Mouse (Mus musculus): Measurements from ENCODE around the gene 1700067P10Rik. TPM values are rescaled to one million over a fixed set of nuclear protein-coding genes. Genes with fewer than 3 reads are reported as not detected.
A peak's percentile ranks its signal among the peaks of the same experiment; 100 is the strongest.

Gene 1700067P10Rik
- not detected in 2 replicates for polyA plus RNA-seq (2015; fragmentation: Nextera tagmentation; extraction: Ambion mirVana)

- peaks cover 2% of the 10 kb centered on the region; the same call in 1 of the 2 replicates for H3K27me3 ChIP-seq (ENCODE audit: control insufficient read depth, insufficient read depth, low read depth, low read length)
- H3K4me1 ChIP-seq (replicated peaks; ENCODE audit: control insufficient read depth, insufficient read depth, low read length) = peaks cover 2% of the 10 kb centered on the region; the same call in 1 of the 2 replicates
- no peak within 1 kb of the TSS for H3K9ac ChIP-seq (ENCODE audit: low read length)
- peaks cover 4% of the 10 kb centered on the region; the same call in 1 of the 2 replicates for H3K9me3 ChIP-seq (ENCODE audit: control insufficient read depth, low read length)
- no peak within 1 kb of the TSS for H3K27ac ChIP-seq (ENCODE audit: low read length)
- H3K36me3 ChIP-seq (ENCODE audit: control insufficient read depth, insufficient read depth, low read length) = no peaks in the 10 kb centered on the region
- ATAC-seq (ENCODE audit: low read depth) = no peak
- no peak within 1 kb of the TSS for H3K4me3 ChIP-seq (ENCODE audit: low read length)
- H3K4me2 ChIP-seq (ENCODE audit: low read depth, low read length) = no peak within 1 kb of the TSS
These were observed at the start of gene 1700067P10Rik for GRCm38 (mm10) chr17:48089019-48089418. Gene 1700067P10Rik (plus strand): TSS chr17:48089319.

- no peaks in the 10 kb centered on the region for H3K9me3 ChIP-seq (ENCODE audit: control insufficient read depth, low read length)
- peak; percentile 73 for ATAC-seq (ENCODE audit: low read depth)
- peaks cover 22% of the 10 kb centered on the region for H3K4me1 ChIP-seq (replicated peaks; ENCODE audit: control insufficient read depth, insufficient read depth, low read length)
- 0 out of 2 replicates have a peak, but pooled peaks cover 2% of the 10 kb centered on the region for H3K27me3 ChIP-seq (ENCODE audit: control insufficient read depth, insufficient read depth, low read depth, low read length)
- H3K36me3 ChIP-seq (ENCODE audit: control insufficient read depth, insufficient read depth, low read length) = no peaks in the 10 kb centered on the region
- peak overlapping the region; percentile 49 for H3K9ac ChIP-seq (ENCODE audit: low read length)
- peak overlapping the region; percentile 92 for H3K27ac ChIP-seq (ENCODE audit: low read length)
- peak overlapping the region; percentile 54 for H3K4me2 ChIP-seq (ENCODE audit: low read depth, low read length)
- 10% methylated on average over 29 of the region's 29 CpGs for WGBS
- H3K4me3 ChIP-seq (ENCODE audit: low read length) = peak overlapping the region; percentile 27
These were observed 47.5 kb upstream of the 1700067P10Rik start for GRCm38 (mm10) chr17:48041351-48042287.

GRCm38 (mm10) chr17:48043154-48043880 lies 45.8 kb upstream of the 1700067P10Rik start:
- Histone ChIP-seq H3K4me2 (ENCODE audit: low read depth, low read length) (no peak overlapping the region), H3K27me3 (ENCODE audit: control insufficient read depth, insufficient read depth, low read depth, low read length) (0 out of 2 replicates have a peak, but pooled peaks cover 2% of the 10 kb centered on the region), H3K36me3 (ENCODE audit: control insufficient read depth, insufficient read depth, low read length) (no peaks in the 10 kb centered on the region), H3K9ac (ENCODE audit: low read length) (no peak overlapping the region), H3K27ac (ENCODE audit: low read length) (no peak overlapping the region), H3K4me3 (ENCODE audit: low read length) (no peak overlapping the region), H3K9me3 (ENCODE audit: control insufficient read depth, low read length) (no peaks in the 10 kb centered on the region), H3K4me1 (replicated peaks; ENCODE audit: control insufficient read depth, insufficient read depth, low read length) (peaks cover 22% of the 10 kb centered on the region)
- WGBS = 70% methylated on average over 5 of the region's 5 CpGs
- ATAC-seq (ENCODE audit: low read depth) = no peak

GRCm38 (mm10) chr17:48045631-48046030 lies 43.5 kb upstream of the 1700067P10Rik start:
- Histone ChIP-seq H3K4me1 (replicated peaks; ENCODE audit: control insufficient read depth, insufficient read depth, low read length) (peaks cover 11% of the 10 kb centered on the region), H3K27ac (ENCODE audit: low read length) (no peak overlapping the region), H3K36me3 (ENCODE audit: control insufficient read depth, insufficient read depth, low read length) (no peaks in the 10 kb centered on the region), H3K9me3 (ENCODE audit: control insufficient read depth, low read length) (no peaks in the 10 kb centered on the region), H3K4me3 (ENCODE audit: low read length) (no peak overlapping the region), H3K27me3 (ENCODE audit: control insufficient read depth, insufficient read depth, low read depth, low read length) (no peaks in the 10 kb centered on the region), H3K4me2 (ENCODE audit: low read depth, low read length) (no peak overlapping the region), H3K9ac (ENCODE audit: low read length) (no peak overlapping the region)
- no peak for ATAC-seq (ENCODE audit: low read depth)
- 34% methylated on average over 4 of the region's 4 CpGs for WGBS

GRCm38 (mm10) chr17:48051638-48052337 lies 37.3 kb upstream of the 1700067P10Rik start:
- no peak overlapping the region for H3K9ac ChIP-seq (ENCODE audit: low read length)
- H3K4me1 ChIP-seq (replicated peaks; ENCODE audit: control insufficient read depth, insufficient read depth, low read length) = peaks cover 4% of the 10 kb centered on the region; the same call in 1 of the 2 replicates
- no peaks in the 10 kb centered on the region for H3K9me3 ChIP-seq (ENCODE audit: control insufficient read depth, low read length)
- no peak overlapping the region for H3K4me3 ChIP-seq (ENCODE audit: low read length)
- no peaks in the 10 kb centered on the region for H3K36me3 ChIP-seq (ENCODE audit: control insufficient read depth, insufficient read depth, low read length)
- no peak overlapping the region; the same call in 1 of the 2 replicates for H3K27ac ChIP-seq (ENCODE audit: low read length)
- H3K4me2 ChIP-seq (ENCODE audit: low read depth, low read length) = no peak overlapping the region
- 34% methylated on average over 5 of the region's 5 CpGs for WGBS
- peaks cover 4% of the 10 kb centered on the region for H3K27me3 ChIP-seq (ENCODE audit: control insufficient read depth, insufficient read depth, low read depth, low read length)
- ATAC-seq (ENCODE audit: low read depth) = peak; percentile 57; the same call in 1 of the 2 replicates

GRCm38 (mm10) chr17:48052338-48053067 lies 36.6 kb upstream of the 1700067P10Rik start:
- no peak overlapping the region for H3K27ac ChIP-seq (ENCODE audit: low read length)
- peaks cover 10% of the 10 kb centered on the region for H3K27me3 ChIP-seq (ENCODE audit: control insufficient read depth, insufficient read depth, low read depth, low read length)
- no peak overlapping the region for H3K4me2 ChIP-seq (ENCODE audit: low read depth, low read length)
- no peak overlapping the region for H3K4me3 ChIP-seq (ENCODE audit: low read length)
- ATAC-seq (ENCODE audit: low read depth) = no peak
- no peaks in the 10 kb centered on the region for H3K9me3 ChIP-seq (ENCODE audit: control insufficient read depth, low read length)
- H3K4me1 ChIP-seq (replicated peaks; ENCODE audit: control insufficient read depth, insufficient read depth, low read length) = peaks cover 9% of the 10 kb centered on the region
- no peak overlapping the region for H3K9ac ChIP-seq (ENCODE audit: low read length)
- no peaks in the 10 kb centered on the region for H3K36me3 ChIP-seq (ENCODE audit: control insufficient read depth, insufficient read depth, low read length)
- 67% methylated on average over 10 of the region's 10 CpGs for WGBS

GRCm38 (mm10) chr17:48053646-48054045 lies 35.5 kb upstream of the 1700067P10Rik start:
- Histone ChIP-seq H3K36me3 (ENCODE audit: control insufficient read depth, insufficient read depth, low read length) (no peaks in the 10 kb centered on the region), H3K27ac (ENCODE audit: low read length) (no peak overlapping the region), H3K9ac (ENCODE audit: low read length) (no peak overlapping the region), H3K4me2 (ENCODE audit: low read depth, low read length) (no peak overlapping the region), H3K4me3 (ENCODE audit: low read length) (no peak overlapping the region), H3K27me3 (ENCODE audit: control insufficient read depth, insufficient read depth, low read depth, low read length) (peaks cover 14% of the 10 kb centered on the region), H3K9me3 (ENCODE audit: control insufficient read depth, low read length) (no peaks in the 10 kb centered on the region), H3K4me1 (replicated peaks; ENCODE audit: control insufficient read depth, insufficient read depth, low read length) (peaks cover 13% of the 10 kb centered on the region)
- ATAC-seq (ENCODE audit: low read depth) = no peak
- 63% methylated on average over 2 of the region's 2 CpGs for WGBS

- ATAC-seq (ENCODE audit: low read depth) = no peak
These were observed 33.9 kb upstream of the 1700067P10Rik start for GRCm38 (mm10) chr17:48055076-48055816.

More at GRCm38 (mm10) chr17:48055076-48055816, 33.9 kb upstream of the 1700067P10Rik start:
- 0 out of 2 replicates have a peak overlapping the region, but pooled peaks have one; percentile 0 for H3K4me2 ChIP-seq (ENCODE audit: low read depth, low read length)
- no peak overlapping the region for H3K9ac ChIP-seq (ENCODE audit: low read length)
- peaks cover 13% of the 10 kb centered on the region for H3K4me1 ChIP-seq (replicated peaks; ENCODE audit: control insufficient read depth, insufficient read depth, low read length)
- H3K4me3 ChIP-seq (ENCODE audit: low read length) = no peak overlapping the region
- 32% methylated on average over 20 of the region's 20 CpGs for WGBS
- no peaks in the 10 kb centered on the region for H3K9me3 ChIP-seq (ENCODE audit: control insufficient read depth, low read length)
- no peak overlapping the region for H3K27ac ChIP-seq (ENCODE audit: low read length)
- H3K27me3 ChIP-seq (ENCODE audit: control insufficient read depth, insufficient read depth, low read depth, low read length) = peaks cover 14% of the 10 kb centered on the region
- no peaks in the 10 kb centered on the region for H3K36me3 ChIP-seq (ENCODE audit: control insufficient read depth, insufficient read depth, low read length)
